11 mouse cellular contexts compared by ENCODE assay signal in the genomic region with DNA sequence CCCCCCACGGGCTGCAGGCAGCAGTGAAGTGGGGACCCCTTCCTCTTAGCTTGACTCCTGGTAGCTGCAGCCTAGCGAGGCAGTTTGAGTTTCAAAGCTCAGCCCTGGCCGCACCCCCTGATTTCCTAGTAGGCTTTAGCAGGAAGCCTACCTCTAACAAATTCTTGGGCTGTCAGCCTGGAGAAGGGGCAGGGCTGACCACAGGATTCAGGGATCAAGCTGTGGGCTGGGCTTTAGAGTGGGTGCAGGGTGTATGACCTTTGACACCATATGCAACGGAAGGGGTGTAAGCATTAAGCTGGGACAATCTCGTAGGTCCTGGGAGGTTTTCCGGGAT. TPM values are rescaled to one million over a fixed set of nuclear protein-coding genes. Genes with fewer than 3 reads are reported as not detected.
DNase-seq lines count a peak whose midpoint lies in the region; ATAC-seq and TF ChIP-seq lines count a peak whose summit lies in the region.
"Had no signal": no experiment of that assay in that cellular context is flagged by ENCODE, and none has a peak within 500 bp of the region (broad histone marks: within the 10 kb centered on the region; RNA-seq: fewer than 3 reads in every experiment).

No protein-coding gene starts in this region.

- no peak overlapping the region for H3ac ChIP-seq in myocyte (ENCODE audit: control insufficient read depth, insufficient read length)

- peak overlapping the region; percentile 48 for H3K4me3 ChIP-seq in heart, embryonic 15.5 days
- peak overlapping the region; percentile 25 for H3K4me3 ChIP-seq in myocyte

- TF ChIP-seq POLR2A in myocyte (IDR thresholded peaks at IDR 0.05; ENCODE audit: insufficient read length, low read depth), result no peak

- peak; percentile 30 for DNase-seq in kidney, adult 9 months
- DNase-seq in kidney, adult 11 months, result no peak
- DNase-seq in kidney, postnatal 14 days, result peak; percentile 41
- DNase-seq in layer of hippocampus, postnatal 10 days (ENCODE audit: low spot score in 2 of 2), result no peak
- DNase-seq: cerebellum, adult 8-10 months; thymus, postnatal 4 days had no signal

- H3K27ac ChIP-seq in heart, embryonic 15.5 days, result peak overlapping the region; percentile 94
- H3K27ac ChIP-seq: liver, embryonic 14.5 days had no signal

- H3K9me3 ChIP-seq in heart, embryonic 15.5 days (replicated peaks), result no peaks in the 10 kb centered on the region

- H3K79me2 ChIP-seq in myocyte (ENCODE audit: control insufficient read depth, insufficient read depth), result no peaks in the 10 kb centered on the region

- H3K36me3 ChIP-seq in heart, embryonic 15.5 days, result no peaks in the 10 kb centered on the region
- H3K36me3 ChIP-seq in myocyte (ENCODE audit: control insufficient read depth, insufficient read depth), result no peaks in the 10 kb centered on the region

- peaks cover 56% of the 10 kb centered on the region for H3K4me1 ChIP-seq in heart, embryonic 15.5 days (replicated peaks)

- H3K9ac ChIP-seq in heart, embryonic 15.5 days, result peak overlapping the region; percentile 56
- H3K9ac ChIP-seq: liver, embryonic 14.5 days had no signal

- WGBS in heart, embryonic 15.5 days, result 39% methylated on average over 6 of the region's 6 CpGs

- no peaks in the 10 kb centered on the region for H3K27me3 ChIP-seq in heart, embryonic 15.5 days
- H3K27me3 ChIP-seq in myocyte (ENCODE audit: control insufficient read depth, insufficient read depth, insufficient read length), result no peaks in the 10 kb centered on the region

- peak overlapping the region; percentile 65 for H3K4me2 ChIP-seq in heart, embryonic 15.5 days
- H3K4me2 ChIP-seq in myocyte (ENCODE audit: low read depth), result peak overlapping the region; percentile 81

- no peak for ATAC-seq in heart, embryonic 15.5 days (replicated peaks; ENCODE audit: insufficient number of reproducible peaks, insufficient read depth, low FRiP score, low read depth)
- no peak for ATAC-seq in inflammation-experienced regulatory T-cells, adult 6 months

TF ChIP-seq in myocyte, 11 proteins besides CTCF, POLR2A, EP300 and RAD21:
- TF ChIP-seq MYOD1 (IDR thresholded peaks at IDR 0.05; ENCODE audit: control insufficient read depth in 1 of 3, insufficient read length in 2 of 3, low read depth in 2 of 3) (no peak), E2F4 (IDR thresholded peaks at IDR 0.05; ENCODE audit: insufficient read depth) (no peak), USF1 (IDR thresholded peaks at IDR 0.05; ENCODE audit: low read depth) (no peak), SRF (IDR thresholded peaks at IDR 0.05; ENCODE audit: control insufficient read depth, insufficient read length, low read depth) (no peak), TCF12 (IDR thresholded peaks at IDR 0.05; ENCODE audit: insufficient read depth, poor library complexity, severe bottlenecking) (no peak), TCF3 (IDR thresholded peaks at IDR 0.05; ENCODE audit: insufficient read length, low read depth) (no peak), POLR2AphosphoS2 (IDR thresholded peaks at IDR 0.05; ENCODE audit: insufficient read length, low read depth) (no peak), MYOG (IDR thresholded peaks at IDR 0.05; ENCODE audit: control insufficient read depth in 1 of 3, insufficient read depth in 1 of 3, insufficient read length in 2 of 3, low read depth in 2 of 3) (no peak), REST (IDR thresholded peaks at IDR 0.05; ENCODE audit: insufficient read depth, insufficient read length) (no peak), CEBPB (IDR thresholded peaks at IDR 0.05; ENCODE audit: insufficient read depth, poor library complexity, severe bottlenecking) (no peak), MAX (IDR thresholded peaks at IDR 0.05; ENCODE audit: low read depth) (no peak)

RNA-seq across cellular contexts. Expression of gene Eml1, which starts 0.6 kb away (rescaled TPM):
- polyA plus RNA-seq in heart, embryonic 15.5 days (2015; fragmentation: Nextera tagmentation; extraction: Ambion mirVana), result 62.5 and 76.6 TPM in 2 replicates
- polyA plus RNA-seq in myocyte (2012; fragmentation: generic; extraction: Trizol), result 33.4 TPM
- total RNA-seq in layer of hippocampus, postnatal 10 days (2021), result 10 to 100 TPM; 43.5 to 51.0 TPM
- not detected for polyA plus RNA-seq in inflammation-experienced regulatory T-cells, adult 6 months (2017; shearing (Covaris generic))
- total RNA-seq: MEL had no signal

RNA-seq across cellular contexts. Expression of gene Cyp46a1, which starts 37.2 kb away (rescaled TPM):
- polyA plus RNA-seq in heart, embryonic 15.5 days (2015; fragmentation: Nextera tagmentation; extraction: Ambion mirVana), result 5.6 and 6.2 TPM in 2 replicates
- 1.6 TPM for polyA plus RNA-seq in myocyte (2012; fragmentation: generic; extraction: Trizol)
- 100 to 1,000 TPM in 1 of 2 experiments, 10 to 100 TPM in 1; 89.7 to 103 TPM for total RNA-seq in layer of hippocampus, postnatal 10 days (2021)
- not detected for polyA plus RNA-seq in inflammation-experienced regulatory T-cells, adult 6 months (2017; shearing (Covaris generic))
- total RNA-seq: MEL had no signal

Comparison
In these comparisons a context has a peak if more than half of its experiments do, and no peak if none do; other contexts are left out.
1. DNase-seq: peak in kidney, adult 9 months (single experiment) and kidney, postnatal 14 days (single experiment); none in kidney, adult 11 months (single experiment) and layer of hippocampus, postnatal 10 days (0 of 2).
2. RNA of gene Eml1, which starts 0.6 kb away (polyA plus RNA-seq): 62.5 to 76.6 TPM in heart, embryonic 15.5 days and 33.4 TPM in myocyte (single experiment); not detected in inflammation-experienced regulatory T-cells, adult 6 months; every median in the first group is over 10 times any median in the second.